Mouse (Mus musculus): ENCODE results near the gene Wdr93.

GRCm38 (mm10) chr7:79782516-79782855 is 39.5 kb downstream of the Wdr93 start:
- TF ChIP-seq CTCF (IDR thresholded peaks at IDR 0.05; ENCODE audit: extremely low read depth, insufficient read depth, low read length) (no peak), POLR2A (IDR thresholded peaks at IDR 0.05; ENCODE audit: extremely low read depth, insufficient read depth, low read length) (no peak)

Measured in cortical plate, adult 2 months (tissue).